ENCODE assay signal across 10 mouse cellular contexts in genomic region chr9:41447211-41447875, GRCm38 (mm10).
DNase-seq lines count a peak whose midpoint lies in the region; ATAC-seq lines count a peak whose summit lies in the region.
"Had no signal": no experiment of that assay in that cellular context is flagged by ENCODE, and none has a peak within 500 bp of the region (broad histone marks: within the 10 kb centered on the region; RNA-seq: fewer than 3 reads in every experiment).

No protein-coding gene starts in this region.

- peak; percentile 22 for DNase-seq in NIH3T3 (ENCODE audit: low read depth)
- peak; percentile 67 for DNase-seq in embryonic facial prominence, embryonic 11.5 days (ENCODE audit: low spot score)
- DNase-seq in heart, adult 18-20 months, result peak; percentile 76 to 86
- DNase-seq in kidney, adult 11 months, result peak; percentile 18
- DNase-seq in left cerebral cortex, postnatal 10 days (ENCODE audit: extremely low spot score in 1 of 2, low spot score in 2 of 2), result peak; percentile 72 to 77
- peak; percentile 56 for DNase-seq in mesoderm, embryonic 11.5 days (ENCODE audit: low read depth, low spot score)
- DNase-seq in right cerebral cortex, postnatal 4 days, result peak; percentile 62
- DNase-seq in spleen, postnatal 14 days (ENCODE audit: low spot score in 2 of 2), result no peak

- intact Hi-C loops in left cerebral cortex, postnatal 10 days (cut with DNase I), result loop anchor here (5.0 kb wide), 1 partner anchor 70 kb away; no protein-coding TSS in a partner anchor

- H3K4me1 ChIP-seq in embryonic facial prominence, embryonic 11.5 days (ENCODE audit: control insufficient read depth, insufficient read depth, low read length), result peaks cover 7% of the 10 kb centered on the region; the same call in 1 of the 2 replicates

- ATAC-seq in embryonic facial prominence, embryonic 11.5 days (replicated peaks; ENCODE audit: insufficient number of reproducible peaks, low FRiP score, low TSS enrichment, low read depth), result 0 out of 2 replicates have a peak, but pooled peaks have one; percentile 52

- no peaks in the 10 kb centered on the region for H3K27me3 ChIP-seq in embryonic facial prominence, embryonic 11.5 days (ENCODE audit: control insufficient read depth, insufficient read depth, low read length)

- H3K4me2 ChIP-seq in embryonic facial prominence, embryonic 11.5 days (ENCODE audit: low read depth, low read length), result no peak overlapping the region

- peak overlapping the region; percentile 84 for H3K27ac ChIP-seq in embryonic facial prominence, embryonic 11.5 days (replicated peaks; ENCODE audit: low read depth, low read length)
- H3K27ac ChIP-seq: liver, embryonic 14.5 days had no signal

- H3K9ac ChIP-seq in embryonic facial prominence, embryonic 11.5 days (replicated peaks; ENCODE audit: low read length), result peak overlapping the region; percentile 0; the same call in 1 of the 2 replicates
- H3K9ac ChIP-seq: liver, embryonic 14.5 days had no signal

- no peaks in the 10 kb centered on the region for H3K36me3 ChIP-seq in embryonic facial prominence, embryonic 11.5 days (replicated peaks; ENCODE audit: control insufficient read depth, insufficient read depth, low read depth, low read length)
- H3K36me3 ChIP-seq: G1E had no signal

- 22% methylated on average over 12 of the region's 12 CpGs for WGBS in embryonic facial prominence, embryonic 11.5 days

- no peak overlapping the region for H3K4me3 ChIP-seq in embryonic facial prominence, embryonic 11.5 days (ENCODE audit: low read depth, low read length)

- H3K9me3 ChIP-seq in embryonic facial prominence, embryonic 11.5 days (replicated peaks; ENCODE audit: control insufficient read depth, low read length), result no peaks in the 10 kb centered on the region
- H3K9me3 ChIP-seq: G1E had no signal

Comparison
In these comparisons a context has a peak if more than half of its experiments do, and no peak if none do; other contexts are left out.
1. DNase-seq: peak in NIH3T3 (single experiment), embryonic facial prominence, embryonic 11.5 days (single experiment), heart, adult 18-20 months (2 of 2), kidney, adult 11 months (single experiment), left cerebral cortex, postnatal 10 days (2 of 2), mesoderm, embryonic 11.5 days (single experiment) and right cerebral cortex, postnatal 4 days (single experiment); none in spleen, postnatal 14 days (0 of 2).